11 mouse cellular contexts compared by ENCODE assay signal in the genomic region with DNA sequence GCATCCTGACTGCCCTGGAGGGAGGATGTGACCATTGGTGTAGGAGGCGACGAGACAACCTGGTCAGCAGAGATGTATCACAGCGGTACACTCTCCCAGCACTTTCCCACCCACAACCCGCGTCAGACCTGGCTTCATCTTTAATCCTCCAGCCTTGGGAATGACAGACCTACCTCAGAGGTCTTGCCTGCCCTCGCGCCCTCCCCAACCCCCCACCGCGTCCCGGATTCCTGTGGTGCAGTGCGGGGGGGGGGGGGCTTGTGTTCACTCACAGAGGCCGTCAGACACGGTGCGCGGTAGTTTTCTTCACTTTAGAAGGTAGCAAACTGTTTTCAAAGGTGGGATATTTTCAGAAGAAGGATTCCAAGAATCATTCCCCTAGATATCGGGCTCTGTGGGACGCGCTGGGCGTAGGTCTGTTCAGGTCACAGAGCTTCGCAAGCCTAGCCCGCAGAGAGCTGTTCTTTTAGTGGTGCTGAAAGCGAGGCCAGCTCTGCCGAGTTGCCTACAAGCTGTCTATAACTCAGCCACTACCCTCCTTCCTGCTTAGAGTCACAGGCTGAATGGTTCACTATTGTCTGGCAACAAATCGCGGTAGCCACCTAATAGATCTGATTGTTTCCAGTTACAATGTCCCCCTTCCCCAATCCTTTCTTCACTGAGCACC.
DNase-seq lines count a peak whose midpoint lies in the region; ATAC-seq lines count a peak whose summit lies in the region.
"Had no signal": no experiment of that assay in that cellular context is flagged by ENCODE, and none has a peak within 500 bp of the region (broad histone marks: within the 10 kb centered on the region; RNA-seq: fewer than 3 reads in every experiment).

No protein-coding gene starts in this region.

- ATAC-seq in heart, embryonic 12.5 days (ENCODE audit: insufficient number of reproducible peaks, low FRiP score), result no peak
- ATAC-seq in neural tube, embryonic 12.5 days (ENCODE audit: low FRiP score, low read depth), result no peak

- H3K27me3 ChIP-seq in heart, embryonic 12.5 days (replicated peaks), result peaks cover 99% of the 10 kb centered on the region
- H3K27me3 ChIP-seq in neural tube, embryonic 12.5 days (replicated peaks), result peaks cover 59% of the 10 kb centered on the region

- 0 out of 2 replicates have a peak, but pooled peaks cover 3% of the 10 kb centered on the region for H3K9me3 ChIP-seq in heart, embryonic 12.5 days (replicated peaks)
- no peaks in the 10 kb centered on the region for H3K9me3 ChIP-seq in neural tube, embryonic 12.5 days
- H3K9me3 ChIP-seq: liver, embryonic 15.5 days had no signal

- no peak overlapping the region for H3K27ac ChIP-seq in heart, embryonic 12.5 days (ENCODE audit: poor library complexity, severe bottlenecking)
- no peak overlapping the region for H3K27ac ChIP-seq in neural tube, embryonic 12.5 days
- H3K27ac ChIP-seq: gastrocnemius, adult 2 months; liver, embryonic 15.5 days had no signal

- no peaks in the 10 kb centered on the region for H3K36me3 ChIP-seq in heart, embryonic 12.5 days
- H3K36me3 ChIP-seq in neural tube, embryonic 12.5 days, result no peaks in the 10 kb centered on the region
- H3K36me3 ChIP-seq: liver, embryonic 15.5 days had no signal

- no peaks in the 10 kb centered on the region for H3K4me1 ChIP-seq in heart, embryonic 12.5 days (replicated peaks)
- peaks cover 16% of the 10 kb centered on the region for H3K4me1 ChIP-seq in neural tube, embryonic 12.5 days
- H3K4me1 ChIP-seq: liver, embryonic 15.5 days had no signal

- H3K4me2 ChIP-seq in heart, embryonic 12.5 days, result no peak overlapping the region
- peak overlapping the region; percentile 26; the same call in 1 of the 2 replicates for H3K4me2 ChIP-seq in neural tube, embryonic 12.5 days (replicated peaks)
- H3K4me2 ChIP-seq: liver, embryonic 15.5 days had no signal

- no peak overlapping the region for H3K4me3 ChIP-seq in heart, embryonic 12.5 days
- H3K4me3 ChIP-seq in neural tube, embryonic 12.5 days, result no peak overlapping the region
- H3K4me3 ChIP-seq: gastrocnemius, adult 2 months; liver, embryonic 15.5 days had no signal

- 3% methylated on average over 25 of the region's 25 CpGs for WGBS in heart, embryonic 12.5 days
- 3% methylated on average over 25 of the region's 25 CpGs for WGBS in neural tube, embryonic 12.5 days

- H3K9ac ChIP-seq in heart, embryonic 12.5 days, result no peak overlapping the region
- no peak overlapping the region for H3K9ac ChIP-seq in neural tube, embryonic 12.5 days
- H3K9ac ChIP-seq: liver, embryonic 15.5 days had no signal

- DNase-seq in heart, adult 11 months, result peak; percentile 71
- peak; percentile 39 for DNase-seq in ovary, postnatal 14 days (ENCODE audit: low spot score)
- no peak for DNase-seq in ovary, postnatal 10 days (ENCODE audit: low spot score)
- DNase-seq in embryo, embryonic 9.5 days (ENCODE audit: extremely low spot score), result peak; percentile 67
- DNase-seq in right cerebral cortex, postnatal 25 days, result no peak
- DNase-seq in spleen, postnatal 36 days (ENCODE audit: low spot score in 2 of 2), result no peak
- DNase-seq: gastrocnemius, adult 2 months; right cerebral cortex, adult 18-20 months had no signal

Comparison
In these comparisons a context has a peak if more than half of its experiments do, and no peak if none do; other contexts are left out.
1. DNase-seq: peak in heart, adult 11 months (single experiment), ovary, postnatal 14 days (single experiment) and embryo, embryonic 9.5 days (single experiment); none in ovary, postnatal 10 days (single experiment), right cerebral cortex, postnatal 25 days (single experiment) and spleen, postnatal 36 days (0 of 2).